Mouse (Mus musculus) kidney, adult 2 months (tissue): Measurements from ENCODE around the gene Ptpra.

Experiments used
- CTCF ChIP-seq: fragments of 200-500 bp; conservative IDR thresholded peaks from 2 replicates; pipeline ENCODE4 v1.5.1; 2011; ENCODE audit warnings: low read depth, mild to moderate bottlenecking, control low read depth, low read length, moderate library complexity, mixed read lengths; ENCODE audit not compliant: insufficient read depth, insufficient read length
- POLR2A ChIP-seq: fragments of 200-500 bp; IDR thresholded peaks from one replicate; pipeline ENCODE4 v1.6.1; 2011; ENCODE audit warnings: low read depth, low read length, control low read depth

GRCm38 (mm10) chr2:130591016-130591415, 140.9 kb downstream of the Ptpra start:
- no peak for TF ChIP-seq CTCF
- TF ChIP-seq POLR2A: no peak
